ENCODE assay signal across 8 mouse cellular contexts in genomic region chr4:137047840-137048549, GRCm38 (mm10). TPM values are rescaled to one million over a fixed set of nuclear protein-coding genes. Genes with fewer than 3 reads are reported as not detected.
A peak's percentile ranks its signal among the peaks of the same experiment; 100 is the strongest.
DNase-seq lines count a peak whose midpoint lies in the region; ATAC-seq and TF ChIP-seq lines count a peak whose summit lies in the region.

No protein-coding gene starts in this region.

- no peak for TF ChIP-seq CTCF in thymus, adult 2 months (IDR thresholded peaks at IDR 0.05; ENCODE audit: borderline replicate concordance, control insufficient read depth, extremely low read depth, insufficient read depth, low read length, poor library complexity)

- DNase-seq in cerebellum, adult 8-10 months, result no peak
- no peak for DNase-seq in thymus, adult 2 months
- no peak for DNase-seq in thymus, postnatal 4 days
- DNase-seq in induced T-regulatory cell, adult 2 months (ENCODE audit: low read depth), result peak; percentile 61
- DNase-seq in frontal cortex, adult 2 months (ENCODE audit: extremely low spot score in 1 of 2, low spot score in 1 of 2), result no peak
- DNase-seq in frontal cortex, postnatal 10 days (ENCODE audit: low spot score in 2 of 2), result no peak

- H3K27me3 ChIP-seq in thymus, adult 2 months (ENCODE audit: control insufficient read depth, insufficient read depth, low read length), result no peaks in the 10 kb centered on the region; the same call in 1 of the 2 replicates

- H3K36me3 ChIP-seq in thymus, adult 2 months (ENCODE audit: control insufficient read depth, insufficient read depth, low read length), result no peaks in the 10 kb centered on the region

- TF ChIP-seq POLR2A in thymus, adult 2 months (IDR thresholded peaks at IDR 0.05; ENCODE audit: control insufficient read depth, extremely low read depth, insufficient read depth, low read length, poor library complexity), result no peak

- WGBS in thymus, adult 2 months, result 2% methylated on average over 52 of the region's 52 CpGs

- H3K4me1 ChIP-seq in thymus, adult 2 months (replicated peaks; ENCODE audit: control insufficient read depth, insufficient read depth, low read length), result peaks cover 9% of the 10 kb centered on the region

- peak; percentile 32; the same call in 1 of the 2 replicates for ATAC-seq in cerebellum, adult (ENCODE audit: insufficient number of reproducible peaks, low FRiP score, low TSS enrichment)
- peak; percentile 34 for ATAC-seq in megakaryocyte, adult 5-6 weeks (ENCODE audit: poor library complexity, severe bottlenecking)

- H3K4me3 ChIP-seq in thymus, adult 2 months (ENCODE audit: control insufficient read depth, insufficient read depth, low read length), result peak overlapping the region; percentile 94

- no peak overlapping the region for H3K27ac ChIP-seq in thymus, adult 2 months (ENCODE audit: control insufficient read depth, insufficient read depth, low read length)

RNA-seq across cellular contexts. Expression of gene Zbtb40, which starts 0.6 kb away (rescaled TPM):
- 24.9 and 30.8 TPM in 2 replicates for polyA plus RNA-seq in thymus, adult 2 months (2012; rRNA removed)
- 3.1 and 3.5 TPM in 2 replicates for total RNA-seq in megakaryocyte, adult 5-6 weeks (2015)
- 5.7 and 6.6 TPM in 2 replicates for total RNA-seq in megakaryocyte, adult 5-6 weeks (2017)
- 7.4 and 7.5 TPM in 2 replicates for polyA plus RNA-seq in frontal cortex, adult 2 months (2012; rRNA removed)
